Mouse (Mus musculus) urinary bladder, adult 2 months (tissue): ENCODE measurements around the gene Ybx3. TPM values are rescaled to one million over a fixed set of nuclear protein-coding genes. Genes with fewer than 3 reads are reported as not detected.
A peak's percentile ranks its signal among the peaks of the same experiment; 100 is the strongest.

Experiments used
- DNase-seq: peaks from one replicate; pipeline ENCODE4 v3.0.0; 2022; ENCODE audit warnings: low spot score
- polyA plus RNA-seq: library from polyadenylated mRNA; depleted of rRNA; stranded (reverse); fragments of >200 nt; gene quantifications from 2 replicates; pipeline ENCODE4 v1.2.3, GENCODE M21; 2012

The Ybx3 gene
- polyA plus RNA-seq, 1 experiment: 177 TPM

- no peak for DNase-seq
Measured at GRCm38 (mm10) chr6:131385469-131385868, 2.8 kb downstream of the Ybx3 start.

DNA sequence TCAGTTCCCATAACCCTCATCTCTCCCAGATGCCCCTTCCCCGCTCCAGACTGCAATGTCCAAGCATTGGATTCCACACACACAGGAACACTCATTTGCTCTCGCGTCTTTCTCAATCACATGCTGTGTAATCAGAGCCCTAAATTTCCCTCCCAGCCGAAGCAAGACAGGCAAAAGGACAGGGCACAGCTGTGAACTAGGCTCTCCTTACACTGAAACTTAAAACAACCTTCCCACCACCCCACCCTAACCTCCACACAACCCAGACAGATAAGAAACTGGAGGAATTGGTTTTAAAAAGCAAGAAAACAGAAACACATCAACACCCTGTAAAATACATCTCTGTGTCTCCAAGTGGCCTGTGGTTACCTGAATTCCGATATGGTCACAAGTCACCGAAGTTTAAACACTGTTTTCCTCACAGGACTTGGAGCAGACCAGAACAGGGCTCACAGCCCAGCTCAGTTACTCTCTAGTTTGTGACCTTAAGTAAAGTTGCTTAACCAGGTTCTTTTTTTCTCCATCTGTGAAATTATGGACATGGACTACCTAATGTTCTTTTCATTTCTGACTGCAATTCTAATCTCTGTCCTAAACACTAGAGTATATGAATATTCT, 4.5 kb downstream of the Ybx3 start:
- no peak for DNase-seq

GRCm38 (mm10) chr6:131382984-131383337, 5.3 kb downstream of the Ybx3 start:
- no peak for DNase-seq

GRCm38 (mm10) chr6:131382232-131382983, 5.9 kb downstream of the Ybx3 start:
- peak; percentile 47 for DNase-seq

DNA sequence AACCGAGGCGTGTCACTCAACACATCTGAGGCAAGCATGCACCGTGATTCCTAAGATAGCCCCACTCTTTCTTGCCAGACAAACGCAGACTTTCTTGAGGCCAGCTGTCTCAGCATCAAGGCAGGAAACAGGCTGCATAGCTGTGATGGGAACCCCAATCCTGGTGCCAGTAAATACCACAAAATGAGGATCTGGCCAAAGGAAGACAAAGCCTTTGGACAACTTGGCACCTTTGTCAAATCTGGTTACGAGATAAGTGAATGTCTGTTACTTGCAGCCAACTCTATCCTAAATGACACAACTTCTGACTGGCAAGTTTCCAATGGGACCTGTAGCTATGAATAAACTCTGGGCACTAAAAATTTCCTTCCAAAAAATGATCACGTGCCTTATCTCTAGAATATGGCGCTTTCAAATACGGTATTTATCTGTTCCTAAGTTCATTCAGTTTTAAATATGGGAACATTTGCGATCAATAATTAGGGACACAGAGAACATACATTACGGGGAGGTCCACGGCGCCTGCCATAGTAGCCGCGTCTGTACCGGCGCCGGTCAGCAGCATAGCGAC, 9.3 kb downstream of the Ybx3 start:
- no peak for DNase-seq

GRCm38 (mm10) chr6:131377378-131377777, 10.9 kb downstream of the Ybx3 start:
- DNase-seq: no peak

DNA sequence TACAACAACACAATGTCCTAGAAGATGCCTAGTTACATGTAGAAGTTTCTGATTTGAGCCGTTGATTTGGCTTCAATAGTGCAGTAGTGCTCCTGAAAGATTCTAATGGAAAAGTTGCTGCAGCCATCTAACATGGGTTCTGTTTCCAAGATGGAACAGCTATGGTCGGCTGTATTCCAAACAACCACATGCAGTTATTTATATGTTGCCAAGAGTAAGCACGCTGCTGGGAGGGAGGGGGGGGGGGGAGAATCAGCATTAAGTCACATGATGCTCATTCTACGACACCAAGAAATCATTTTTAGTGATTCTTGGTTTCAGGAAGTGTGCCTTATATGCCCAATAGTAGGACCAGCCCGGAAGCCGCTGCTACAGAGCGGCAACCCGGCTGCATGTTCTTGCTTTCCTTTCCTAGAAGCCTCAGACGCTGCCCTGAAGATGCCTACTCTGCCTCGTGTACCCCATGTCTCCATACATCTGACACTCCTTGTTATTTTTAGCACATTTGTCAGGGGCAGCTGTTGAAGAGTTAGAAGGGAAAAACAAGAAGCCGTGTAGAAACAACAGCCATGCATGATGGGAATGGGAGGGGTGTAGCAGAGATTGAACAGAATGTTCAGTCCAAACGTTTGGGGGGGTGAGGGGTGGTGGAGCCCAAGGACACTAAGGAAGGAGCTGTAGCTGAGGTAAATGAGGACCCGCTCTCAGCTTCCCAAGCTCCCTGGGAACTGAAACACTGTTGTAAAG, 13.5 kb downstream of the Ybx3 start:
- no peak for DNase-seq

- no peak for DNase-seq
Measured at GRCm38 (mm10) chr6:131373160-131373559, 15.1 kb downstream of the Ybx3 start.

DNA sequence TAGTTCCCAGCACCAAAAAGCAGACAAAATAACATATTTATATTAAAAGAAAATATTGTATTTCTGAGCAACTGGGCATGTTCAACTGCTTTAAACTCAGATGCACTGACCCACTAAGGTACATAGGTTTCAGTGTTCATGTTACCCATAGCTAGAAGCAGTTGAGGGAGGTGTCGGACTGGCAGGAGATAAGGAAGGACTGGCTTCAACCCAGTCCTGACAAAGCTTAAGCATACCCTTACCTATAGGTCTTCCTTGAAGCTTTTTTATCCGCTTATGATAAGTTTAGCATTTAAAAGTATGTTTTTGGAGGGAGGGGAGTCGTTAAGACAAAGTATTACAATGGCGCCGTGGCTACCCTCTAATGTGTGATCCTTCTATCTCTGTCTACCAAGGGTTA, 17.5 kb downstream of the Ybx3 start:
- DNase-seq: no peak

DNA sequence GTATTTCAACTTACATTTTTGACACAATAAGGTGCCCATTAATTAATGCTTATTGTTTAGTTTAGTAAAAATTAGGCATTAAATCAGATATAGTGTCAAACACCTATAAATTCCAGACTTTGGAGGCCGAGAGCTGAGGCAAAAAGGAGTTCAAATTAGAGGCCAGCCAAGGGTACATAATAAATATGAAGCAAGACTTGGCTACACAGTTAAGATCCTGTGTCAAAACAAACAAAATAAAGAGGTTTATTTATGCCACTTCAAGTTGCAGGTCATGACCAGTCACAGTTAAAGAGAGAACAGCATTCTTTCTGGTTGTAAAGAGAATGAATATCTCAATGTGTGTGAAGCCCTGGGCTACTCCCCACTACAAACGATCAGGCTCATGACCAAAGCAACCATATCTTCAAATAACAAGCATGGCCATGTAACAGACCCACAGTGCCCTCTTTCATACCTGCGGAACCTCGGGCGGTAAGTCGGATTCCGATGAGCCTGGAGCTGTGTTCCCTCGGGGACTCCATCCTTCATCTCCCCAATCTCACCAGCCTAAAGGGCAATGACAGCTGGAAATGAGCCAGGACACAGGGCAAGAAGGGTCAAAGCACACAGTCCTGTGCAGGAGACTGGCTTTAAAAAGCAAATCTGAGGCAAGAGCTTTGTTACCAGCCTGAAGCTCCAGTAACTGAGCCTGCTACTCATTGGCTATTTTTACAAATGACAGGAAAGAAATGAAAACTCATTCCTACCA, 18.2 kb downstream of the Ybx3 start:
- no peak for DNase-seq

DNA sequence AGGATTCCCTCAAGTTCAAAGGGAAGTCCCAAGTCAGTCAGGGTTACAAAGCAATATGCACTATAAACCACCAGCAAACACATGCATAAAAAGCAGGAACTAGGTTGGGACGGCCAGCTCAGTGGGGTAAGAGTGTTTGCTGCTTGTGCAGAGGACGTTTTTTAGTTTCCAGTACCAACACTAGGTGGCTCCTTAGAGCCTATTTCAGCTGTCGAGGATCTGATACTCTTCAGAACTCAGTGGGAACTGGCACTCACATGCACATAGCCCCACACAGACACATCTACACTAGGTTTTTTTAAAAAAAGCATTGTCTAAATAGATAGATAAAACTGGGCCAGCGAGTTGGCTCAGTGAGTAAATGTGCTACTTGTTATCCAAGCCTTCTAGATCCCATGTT, 21.2 kb downstream of the Ybx3 start:
- DNase-seq: no peak

DNA sequence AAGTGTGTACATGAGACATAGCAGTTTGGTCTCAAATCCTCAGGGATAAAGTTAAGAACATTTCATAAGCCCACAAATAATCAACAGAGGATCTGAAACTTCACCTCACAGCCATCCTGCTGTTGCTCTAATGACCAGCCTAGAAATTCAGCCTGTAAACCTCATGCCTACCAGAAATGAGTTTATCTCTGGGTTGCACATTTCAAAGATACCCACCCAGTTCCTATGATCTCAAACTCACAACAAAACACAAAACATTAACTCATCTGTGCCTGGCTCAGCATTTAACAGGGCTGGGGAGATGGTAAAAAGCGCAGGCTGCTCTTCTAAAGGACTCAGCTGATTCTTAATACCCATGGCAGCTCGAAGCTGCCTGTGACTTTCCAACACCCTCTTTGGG, 23.9 kb downstream of the Ybx3 start:
- no peak for DNase-seq

- DNase-seq: no peak
Measured at GRCm38 (mm10) chr6:131362987-131363765, 25.1 kb downstream of the Ybx3 start.

DNA sequence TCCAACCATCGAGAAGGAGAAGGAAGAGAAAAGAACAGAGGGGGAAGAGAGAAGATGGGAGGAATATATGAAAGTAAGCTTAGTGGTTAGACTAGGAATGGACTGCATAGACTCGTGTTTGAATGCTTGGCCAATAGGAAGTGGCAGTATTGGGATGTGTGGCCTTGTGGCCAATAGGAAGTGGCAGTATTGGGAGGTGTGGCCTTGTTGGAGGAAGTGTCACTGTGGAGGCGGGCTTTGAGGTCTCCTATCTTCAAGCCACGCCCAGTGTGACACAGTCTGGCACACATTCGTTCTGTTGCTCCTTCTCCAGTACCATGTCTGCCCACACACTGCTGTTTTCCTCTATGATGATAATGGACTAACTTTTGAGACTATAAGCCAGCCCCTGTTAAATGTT, 27.6 kb downstream of the Ybx3 start:
- DNase-seq: no peak

- DNase-seq: no peak
Measured at GRCm38 (mm10) chr6:131359543-131359942, 28.7 kb downstream of the Ybx3 start.

DNA sequence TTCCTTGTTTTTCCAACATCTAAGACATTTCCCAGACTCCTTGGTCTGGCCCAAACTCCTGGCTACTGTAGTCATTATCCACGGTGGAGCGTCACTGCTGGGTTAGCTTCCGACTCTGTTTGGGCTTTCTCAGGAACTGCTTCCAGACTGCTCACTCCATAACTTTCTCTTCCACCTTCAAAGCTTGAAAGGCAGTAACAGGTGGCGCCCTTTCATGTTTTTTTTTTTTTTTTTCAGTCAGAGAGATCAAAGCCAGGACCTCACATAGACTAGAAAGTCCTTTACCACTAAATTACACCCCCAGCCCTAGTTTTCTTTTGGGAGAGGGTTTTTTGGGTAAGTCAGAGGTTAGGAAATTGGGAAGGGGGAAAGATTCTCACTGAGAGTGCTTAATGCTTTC, 33.4 kb downstream of the Ybx3 start:
- no peak for DNase-seq

- DNase-seq: peak; percentile 61
Measured at GRCm38 (mm10) chr6:131353352-131353919, 34.8 kb downstream of the Ybx3 start, which contains the start of gene Styk1. Gene Styk1 (minus strand): TSS chr6:131353597.

DNA sequence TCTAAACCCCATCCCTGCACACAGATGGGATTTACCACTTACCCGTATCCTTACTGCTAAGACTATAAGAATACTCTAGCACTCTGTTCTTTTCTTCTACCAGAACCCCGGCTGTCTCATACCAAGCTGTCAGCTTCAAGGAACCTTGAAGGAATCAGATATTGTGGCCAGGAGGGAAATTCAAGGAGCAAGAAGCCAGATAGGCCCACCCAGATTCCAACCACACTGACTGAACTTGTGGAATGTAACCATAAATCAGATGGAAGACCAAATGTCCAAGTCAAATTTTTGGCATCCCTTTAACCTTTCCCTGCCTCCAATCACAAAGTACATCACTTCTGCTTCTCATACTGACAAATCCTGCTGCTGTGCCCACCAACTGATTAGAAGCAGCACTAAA, 41.2 kb downstream of the Ybx3 start:
- DNase-seq: no peak

DNA sequence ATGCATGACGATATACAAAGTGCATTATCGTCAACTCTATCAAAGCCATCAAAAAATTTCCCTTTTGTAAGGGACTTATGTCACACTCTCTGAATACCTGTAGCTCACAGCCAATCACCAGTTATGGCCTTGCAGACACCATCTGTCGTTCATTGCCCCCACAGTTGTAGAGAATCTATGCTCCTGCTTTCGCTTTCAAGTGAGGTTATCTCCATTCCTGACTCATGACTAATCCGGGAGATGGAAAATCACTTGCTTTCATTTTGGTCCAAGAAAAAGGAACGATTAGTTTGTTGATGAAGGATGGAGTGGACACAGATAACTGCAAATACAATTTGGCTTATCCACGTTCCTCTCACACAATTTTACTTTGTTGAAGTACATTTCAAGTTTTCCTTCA, 43.9 kb downstream of the Ybx3 start:
- no peak for DNase-seq

GRCm38 (mm10) chr6:131340082-131340481, 48.2 kb downstream of the Ybx3 start:
- DNase-seq: no peak

DNA sequence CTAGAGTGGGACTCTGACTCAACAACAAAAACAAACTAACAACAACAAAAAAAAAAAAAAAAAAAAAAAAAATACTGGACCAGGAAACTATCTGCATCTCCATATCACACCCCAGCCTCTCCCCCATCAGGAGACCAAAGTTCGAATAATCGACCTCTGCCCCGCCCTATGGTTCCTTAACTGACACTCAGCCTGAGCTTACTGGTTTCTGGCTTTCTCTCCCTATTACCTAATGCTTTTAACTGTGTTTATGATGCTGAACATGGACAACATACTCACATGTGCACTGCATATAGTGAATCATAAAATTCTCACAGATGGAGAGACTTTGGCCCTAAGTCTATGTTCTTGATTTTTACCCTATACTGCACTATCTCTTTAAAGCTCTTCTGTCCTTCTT, 49.0 kb downstream of the Ybx3 start:
- no peak for DNase-seq
